Mouse (Mus musculus) cerebellum, postnatal 36 days (tissue): ENCODE results near the gene F7.

Experiments
- DNase-seq, 2 experiments: peaks; one replicate each; pipeline ENCODE4 v3.0.0; 2021 to 2022; ENCODE audit warnings: mixed read lengths in 2 of 2

F7 gene

GRCm38 (mm10) chr8:13025487-13026224 is at the start of gene F7:
Gene F7 (plus strand): TSS chr8:13026034.
- DNase-seq, result no peak

- no peak for DNase-seq
These were observed 49.5 kb upstream of the F7 start for GRCm38 (mm10) chr8:12976290-12976689.

GRCm38 (mm10) chr8:12976723-12977122 is 49.1 kb upstream of the F7 start:
- DNase-seq, result no peak

DNA sequence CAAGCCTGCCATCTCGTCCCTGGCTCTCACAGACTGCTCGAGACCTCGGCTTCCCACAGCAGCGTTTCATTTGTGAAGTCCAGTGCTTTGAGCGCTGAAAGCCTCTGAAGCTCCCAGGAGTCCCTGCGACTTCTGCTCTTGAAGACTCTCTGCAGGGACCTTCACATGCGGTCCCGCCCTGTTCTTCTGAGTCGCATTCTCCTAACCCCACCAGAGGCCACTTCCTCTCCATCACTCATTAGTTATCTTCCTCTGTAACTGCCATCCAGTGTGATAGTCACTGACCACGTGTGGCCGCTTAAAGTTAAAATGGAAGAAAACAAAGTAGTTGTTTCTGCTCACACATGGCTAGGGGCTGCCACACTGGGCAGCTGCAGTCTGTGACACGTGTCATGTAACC is 48.5 kb upstream of the F7 start:
- DNase-seq, result no peak

DNA sequence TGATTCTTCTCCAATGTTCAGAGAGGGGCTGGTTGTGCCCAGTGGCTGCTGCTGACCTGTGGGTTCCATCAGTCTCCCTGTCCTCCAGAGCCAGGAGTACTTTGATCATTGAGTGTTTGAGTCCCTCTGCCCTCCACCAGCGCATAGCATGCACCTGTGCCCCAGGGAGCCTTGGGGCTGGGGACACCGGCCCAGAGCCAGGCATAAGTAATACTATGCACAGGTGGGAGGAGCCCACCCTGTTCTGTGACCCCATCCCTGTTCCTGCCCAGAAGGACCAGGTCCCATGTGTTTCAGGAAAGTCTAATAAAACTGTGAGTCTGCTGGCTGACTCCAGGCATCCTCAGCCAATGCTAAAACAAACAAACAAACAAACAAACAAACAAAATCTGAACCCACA is 47.5 kb upstream of the F7 start:
- no peak for DNase-seq

DNA sequence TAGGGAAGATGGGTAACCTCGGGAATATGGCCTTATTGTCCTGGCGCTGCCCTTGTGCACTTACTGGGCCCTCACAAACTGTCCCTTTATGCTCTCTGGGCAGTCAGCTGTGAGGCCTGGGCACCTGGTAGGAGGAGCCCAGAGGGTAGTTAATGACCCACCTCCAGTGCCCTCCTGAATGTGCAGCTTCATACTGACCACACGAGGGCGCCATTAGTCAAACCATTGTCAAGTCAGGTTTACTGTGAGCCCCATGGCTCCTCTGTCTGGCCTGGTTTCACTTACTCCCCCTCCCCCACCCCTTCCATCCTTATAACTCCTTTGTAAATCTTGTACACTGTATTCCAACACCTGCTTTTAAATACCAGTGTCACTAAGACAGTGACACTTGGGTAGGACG is 47.1 kb upstream of the F7 start:
- DNase-seq, result peak; percentile 69 to 70

DNA sequence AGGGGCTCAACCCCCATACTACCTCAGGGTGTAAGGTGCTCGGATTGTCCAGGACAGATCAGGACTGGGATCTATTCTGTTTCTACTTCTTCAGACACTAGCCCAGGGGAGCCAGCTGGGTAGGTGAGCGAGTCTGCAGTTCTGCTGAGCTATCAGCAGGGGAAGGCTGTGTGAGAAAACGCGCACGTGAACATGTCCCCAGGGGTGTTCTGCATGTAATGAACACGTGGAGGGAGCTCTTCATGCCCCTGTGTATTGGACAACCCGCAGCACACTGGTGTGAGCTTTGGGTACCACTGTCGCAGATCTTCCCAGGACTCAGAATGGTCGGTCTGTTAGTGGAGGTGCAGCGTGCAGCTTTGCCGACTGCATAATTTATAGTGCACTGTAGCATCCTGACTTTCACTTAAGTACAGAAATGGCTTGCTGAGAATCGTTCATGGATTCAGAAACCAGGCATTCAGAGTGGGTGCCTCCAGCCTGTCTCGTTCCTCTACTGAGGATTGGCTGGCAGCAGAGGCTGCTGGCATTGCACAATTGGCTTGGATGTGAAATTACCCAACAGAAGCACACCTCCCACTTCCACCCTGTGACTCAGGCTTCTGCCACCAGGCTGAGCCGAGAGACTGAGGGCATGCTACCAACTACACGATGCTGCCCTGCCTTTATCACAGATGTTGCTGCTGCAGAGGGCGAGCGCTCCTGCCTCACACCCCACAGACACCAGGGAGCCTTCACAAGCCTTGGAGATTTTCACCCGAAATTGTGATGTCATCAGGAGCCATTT is 42.0 kb upstream of the F7 start:
- peak; percentile 83 to 85 for DNase-seq

DNA sequence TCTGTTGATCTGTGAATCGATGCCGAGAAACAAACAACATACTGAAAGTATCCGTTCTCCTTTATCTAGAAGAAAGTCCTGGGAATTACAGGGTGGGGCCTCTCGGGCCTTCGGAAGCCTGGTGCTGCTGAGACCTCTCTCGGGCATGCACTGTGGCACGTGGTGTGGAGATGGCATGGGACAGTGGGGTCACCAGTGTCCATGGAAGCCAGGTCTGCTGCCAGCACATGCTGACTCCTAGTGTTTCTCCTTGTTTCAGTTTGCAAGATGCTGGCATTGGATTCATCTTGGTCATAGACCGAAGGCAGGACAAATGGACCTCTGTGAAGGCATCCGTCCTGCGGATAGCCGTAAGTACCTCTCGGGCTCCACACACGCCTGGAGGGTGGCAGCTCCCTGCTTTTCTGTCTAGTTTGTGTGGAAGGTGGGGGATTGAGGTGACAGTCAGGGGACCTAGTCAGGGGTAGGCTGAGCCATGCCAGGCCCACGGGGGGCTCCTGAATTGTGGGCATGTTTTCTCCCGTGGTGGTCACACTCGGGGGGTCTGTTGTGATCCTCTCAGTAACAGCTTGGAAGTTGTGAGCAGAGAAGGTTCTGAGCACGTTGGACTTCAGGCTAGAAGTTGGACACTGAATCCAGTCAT is 41.1 kb upstream of the F7 start:
- peak; percentile 36 to 55 for DNase-seq

- peak in 1 of 2 experiments; percentile 44 for DNase-seq
These were observed 40.6 kb upstream of the F7 start for GRCm38 (mm10) chr8:12985259-12985658.

DNA sequence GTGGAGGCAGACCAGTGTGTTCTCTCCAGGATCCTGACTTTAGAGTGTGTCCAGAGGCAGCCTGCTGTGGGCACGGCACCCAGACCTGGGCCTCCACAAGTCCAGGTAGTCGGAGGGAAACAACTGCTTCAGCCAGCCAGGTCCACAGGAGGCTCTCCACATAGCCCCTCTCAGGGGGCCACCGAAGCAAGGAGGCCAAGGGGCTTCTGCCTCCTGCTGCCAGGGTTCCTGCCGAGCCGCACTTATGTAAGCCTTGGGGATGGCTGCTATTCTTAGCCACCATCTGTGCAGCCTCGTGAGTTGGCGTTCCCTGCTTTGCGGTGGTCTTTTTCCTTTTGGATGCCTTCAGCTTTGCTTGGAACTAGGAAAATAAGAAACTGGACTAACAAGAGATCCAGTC is 38.3 kb upstream of the F7 start:
- DNase-seq, result peak; percentile 65 to 71

DNA sequence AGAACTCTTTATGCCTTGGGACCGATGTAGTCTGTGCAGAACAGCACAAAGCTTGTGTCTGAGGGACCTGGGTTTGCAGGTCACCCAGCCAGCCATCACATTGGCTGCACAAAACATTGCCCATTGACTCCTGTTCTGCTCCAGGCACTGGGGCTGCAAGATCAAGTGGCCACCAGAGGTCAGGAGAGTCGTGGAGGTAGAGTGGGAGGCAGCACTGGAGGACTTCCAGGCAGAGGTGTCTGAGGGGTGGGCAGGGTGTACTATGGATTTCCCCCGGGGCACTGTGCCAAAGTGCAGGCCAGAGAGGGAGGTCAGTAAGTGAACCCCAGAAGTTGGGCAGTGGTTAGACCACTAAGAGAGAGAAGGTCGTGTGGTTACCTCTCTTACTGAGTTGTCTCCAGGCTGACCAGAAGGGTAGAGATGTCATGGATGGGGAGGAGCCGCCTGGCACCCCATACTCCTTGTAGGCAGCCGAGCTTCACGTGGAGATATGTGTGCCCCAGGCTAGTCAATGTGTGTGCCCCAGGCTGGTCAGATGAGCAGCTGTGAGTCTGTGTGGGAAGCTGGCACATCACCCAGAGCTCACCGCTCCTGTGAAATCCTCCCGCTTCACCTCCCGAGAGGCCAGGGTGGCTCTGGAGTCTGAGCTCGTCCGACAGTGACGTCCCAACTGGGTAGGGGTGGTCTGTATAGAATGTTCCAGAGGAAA is 37.0 kb upstream of the F7 start:
- DNase-seq, result peak; percentile 46 to 49

GRCm38 (mm10) chr8:12991411-12991810 is 34.4 kb upstream of the F7 start:
- DNase-seq, result no peak

- no peak for DNase-seq
These were observed 31.4 kb upstream of the F7 start for GRCm38 (mm10) chr8:12994468-12994867.

DNA sequence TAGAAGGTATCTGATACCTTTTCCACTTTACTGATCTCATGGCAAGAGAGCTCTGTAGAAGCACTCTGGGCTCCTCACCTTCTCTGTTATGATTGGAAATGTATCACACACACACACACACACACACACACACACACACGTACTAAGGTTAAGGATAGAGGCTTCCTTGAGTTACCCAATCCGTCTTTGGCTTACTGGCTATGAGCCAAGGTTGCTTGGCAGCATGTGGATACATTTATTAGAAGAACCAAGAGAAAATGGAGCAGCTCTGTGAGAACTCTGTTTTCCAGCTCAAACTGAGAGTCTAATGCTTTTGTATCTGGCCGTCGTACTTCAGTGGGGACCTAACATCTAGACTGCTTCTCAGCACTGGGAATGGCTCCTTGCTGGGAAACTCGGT is 30.4 kb upstream of the F7 start:
- peak; percentile 40 to 46 for DNase-seq

DNA sequence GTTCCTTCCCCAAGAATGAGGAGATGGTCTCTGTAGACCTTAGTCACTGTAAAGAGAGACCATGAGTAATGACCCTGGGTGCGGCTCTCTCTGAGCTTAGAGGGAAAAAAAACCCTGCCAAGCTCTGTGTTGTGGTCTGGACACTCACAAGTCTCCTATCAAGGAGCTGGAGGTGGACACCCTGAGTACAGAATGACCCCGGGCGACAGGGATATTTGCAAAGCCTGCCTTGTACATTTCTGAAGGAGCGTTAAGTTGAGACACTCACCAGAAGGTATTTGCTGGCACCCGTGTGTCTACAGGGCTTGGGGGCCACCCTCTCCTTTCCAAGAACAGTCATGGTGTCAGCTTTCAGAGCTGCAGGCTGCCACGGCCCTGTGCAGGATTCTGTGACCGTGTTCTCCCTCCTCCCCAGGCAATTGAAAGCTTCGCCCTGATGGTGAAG is 29.0 kb upstream of the F7 start:
- DNase-seq, result no peak

DNA sequence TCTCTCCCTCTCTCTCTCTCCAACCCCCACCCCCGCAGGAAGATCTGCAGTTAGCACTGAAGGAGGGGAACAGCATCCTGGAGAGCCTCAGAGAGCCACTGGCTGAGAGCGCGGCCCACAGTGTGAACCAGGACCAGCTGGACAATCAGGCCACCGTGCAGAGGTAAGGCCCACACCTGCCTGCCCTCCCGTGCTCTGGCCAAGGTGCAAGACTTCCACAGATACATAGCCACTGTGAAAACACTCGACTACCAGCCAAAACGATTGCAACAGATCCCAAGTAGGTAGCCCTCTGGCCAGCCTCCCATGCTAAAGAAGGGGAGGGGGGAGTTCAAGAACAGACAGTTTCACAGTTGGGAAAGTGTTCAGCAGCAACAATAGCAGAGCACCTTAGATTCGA is 27.5 kb upstream of the F7 start:
- DNase-seq, result no peak

DNA sequence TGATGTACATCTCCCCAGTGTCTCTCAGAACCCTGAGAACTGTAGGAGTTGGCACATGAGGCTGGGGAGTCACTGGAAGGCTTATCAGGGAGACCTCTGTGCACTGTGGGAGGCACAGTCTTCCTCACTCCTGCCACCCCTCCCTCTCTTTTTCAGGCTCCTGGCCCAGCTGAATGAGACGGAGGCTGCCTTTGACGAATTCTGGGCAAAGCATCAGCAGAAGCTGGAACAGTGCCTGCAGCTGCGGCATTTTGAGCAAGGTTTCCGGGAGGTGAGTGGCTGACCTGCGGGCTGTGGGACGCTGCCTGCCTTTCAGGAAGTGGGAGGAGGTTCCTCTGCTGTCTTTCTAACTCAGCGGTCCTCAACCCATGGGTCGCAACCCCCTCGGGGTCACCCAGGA is 26.0 kb upstream of the F7 start:
- DNase-seq, result no peak

GRCm38 (mm10) chr8:13007458-13007857 is 18.4 kb upstream of the F7 start:
- DNase-seq, result no peak

DNA sequence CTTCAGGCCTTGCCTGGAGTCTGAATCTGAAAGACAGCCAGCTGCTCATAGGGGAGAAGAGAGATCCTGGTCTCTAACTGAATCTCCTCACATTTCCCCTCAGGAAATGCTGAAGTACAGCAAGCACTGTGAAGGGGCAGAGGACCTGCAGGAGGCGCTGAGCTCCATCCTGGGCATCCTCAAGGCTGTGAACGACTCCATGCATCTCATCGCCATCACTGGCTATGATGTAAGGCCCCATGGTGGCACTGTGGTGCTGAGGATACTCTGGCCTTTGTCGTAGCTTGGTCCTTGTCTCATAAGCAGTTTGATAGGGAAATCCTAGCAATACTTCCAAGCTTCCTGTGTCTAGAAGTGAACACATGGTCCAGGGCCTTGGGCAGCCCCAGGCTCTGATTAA is 15.5 kb upstream of the F7 start:
- no peak for DNase-seq

DNA sequence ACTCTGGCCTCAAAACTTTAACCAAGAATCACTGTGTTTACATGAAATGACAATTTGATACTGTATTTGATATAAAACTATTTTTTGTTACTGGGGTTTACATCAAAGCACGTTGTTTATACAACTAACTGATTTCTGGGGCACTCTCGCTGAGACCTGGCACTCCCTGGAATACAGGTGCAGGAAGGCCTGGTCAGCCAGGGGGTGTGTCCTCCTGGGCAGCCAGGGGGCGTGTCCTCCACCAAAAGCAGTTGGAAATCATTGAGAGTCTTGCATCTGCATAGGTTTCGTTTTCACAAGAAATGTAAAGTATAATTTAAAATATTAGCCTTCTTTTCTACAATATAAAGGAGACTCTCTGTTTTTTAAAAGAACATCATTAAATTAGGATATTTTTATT is 6.3 kb upstream of the F7 start:
- DNase-seq, result no peak

DNA sequence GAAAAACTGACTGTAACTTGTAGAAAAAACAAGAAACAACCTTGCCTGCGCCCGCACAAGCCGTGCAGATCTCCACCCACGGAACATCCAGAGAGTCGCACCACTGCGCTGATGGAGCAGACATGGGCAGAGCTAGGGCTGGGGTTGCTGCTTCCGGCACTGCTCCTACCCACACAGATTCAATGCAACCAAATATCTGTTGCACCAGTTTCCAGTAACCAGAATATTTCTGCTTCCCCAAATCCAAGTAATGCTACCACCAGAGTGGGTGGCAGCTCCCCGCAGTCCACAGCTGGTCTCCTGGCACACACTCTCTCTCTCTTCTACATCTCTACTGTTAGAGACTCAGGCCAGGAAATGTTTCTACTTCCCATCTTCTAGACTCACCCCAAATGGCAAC is 4.0 kb upstream of the F7 start:
- no peak for DNase-seq

DNA sequence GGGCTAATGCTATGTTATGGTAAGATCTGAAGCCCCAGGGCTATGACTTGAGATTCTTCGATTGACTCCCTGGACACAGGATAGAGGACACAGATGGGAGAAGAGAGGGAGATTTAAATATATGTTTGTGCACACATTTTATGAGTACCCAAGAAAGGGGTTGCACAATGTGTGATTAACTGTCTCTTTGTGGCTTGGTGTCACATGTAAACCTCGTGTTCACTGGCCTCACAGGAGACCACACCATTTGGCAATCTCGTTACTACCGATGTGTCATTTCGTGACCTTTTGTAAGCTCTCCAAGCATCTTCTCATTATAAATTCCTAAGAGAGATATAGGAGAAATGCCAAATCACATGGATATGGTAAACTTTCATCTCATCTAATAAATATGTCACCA is 1.8 kb downstream of the F7 start:
- DNase-seq, result no peak

DNA sequence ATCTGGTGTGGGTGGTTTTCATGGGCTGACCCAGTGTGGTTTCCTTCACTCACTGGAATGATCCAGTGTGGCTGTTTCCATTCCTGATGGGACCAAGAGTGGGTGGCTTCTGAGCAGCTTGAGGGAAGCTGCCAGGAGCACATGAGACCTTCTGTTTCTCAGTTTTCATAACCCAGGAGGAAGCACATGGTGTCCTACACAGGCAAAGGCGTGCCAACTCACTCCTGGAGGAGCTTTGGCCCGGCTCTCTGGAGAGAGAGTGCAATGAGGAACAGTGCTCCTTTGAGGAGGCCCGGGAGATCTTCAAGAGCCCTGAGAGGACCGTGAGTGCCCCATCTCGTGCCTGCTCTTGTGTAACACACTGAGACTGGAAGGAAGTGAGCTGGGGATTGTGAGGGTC is 2.6 kb downstream of the F7 start:
- peak; percentile 27 to 30 for DNase-seq
